Mouse (Mus musculus) myocyte (in vitro differentiated cells): ENCODE measurements around the gene Tomm34.

Source experiments
- MAX ChIP-seq: IDR thresholded peaks from one replicate; pipeline ENCODE4 v1.6.1; 2011; ENCODE audit warnings: low read depth, mild to moderate bottlenecking, control low read depth
- POLR2A ChIP-seq: IDR thresholded peaks from one replicate; pipeline ENCODE4 v1.6.1; 2011; ENCODE audit warnings: low read depth, mild to moderate bottlenecking, control low read depth, moderate library complexity; ENCODE audit not compliant: insufficient read length
- USF1 ChIP-seq: IDR thresholded peaks from one replicate; pipeline ENCODE4 v1.6.1; 2011; ENCODE audit warnings: low read depth, mild to moderate bottlenecking, control low read depth, moderate library complexity

GRCm38 (mm10) chr2:164102366-164102765, 31.4 kb upstream of the Tomm34 start:
- TF ChIP-seq POLR2A (no peak), USF1 (no peak), MAX (no peak)
